Mouse (Mus musculus): ENCODE results near the gene Itga11. TPM values are rescaled to one million over a fixed set of nuclear protein-coding genes. Genes with fewer than 3 reads are reported as not detected.

The Itga11 gene
- polyA plus RNA-seq, 1 experiment, result not detected

GRCm38 (mm10) chr9:62709983-62710382 is 32.4 kb downstream of the Itga11 start:
- TF ChIP-seq TAL1 (IDR thresholded peaks at IDR 0.05; ENCODE audit: low read length), result no peak
- TF ChIP-seq GATA1 (IDR thresholded peaks at IDR 0.05; ENCODE audit: low read length), result no peak
- Histone ChIP-seq H3K27me3 (ENCODE audit: control insufficient read depth) (no peaks in the 10 kb centered on the region), H3K9me3 (ENCODE audit: control insufficient read depth, low read length) (no peaks in the 10 kb centered on the region)

GRCm38 (mm10) chr9:62712374-62712773 is 34.7 kb downstream of the Itga11 start:
- Histone ChIP-seq H3K36me3 (ENCODE audit: control insufficient read depth) (no peaks in the 10 kb centered on the region), H3K27me3 (ENCODE audit: control insufficient read depth) (no peaks in the 10 kb centered on the region), H3K4me1 (ENCODE audit: control insufficient read depth) (no peaks in the 10 kb centered on the region), H3K9me3 (ENCODE audit: control insufficient read depth, low read length) (no peaks in the 10 kb centered on the region), H3K4me3 (replicated peaks) (no peak overlapping the region)
- no peak for TF ChIP-seq TAL1 (IDR thresholded peaks at IDR 0.05; ENCODE audit: low read length)
- no peak for TF ChIP-seq GATA1 (IDR thresholded peaks at IDR 0.05; ENCODE audit: low read length)

More at GRCm38 (mm10) chr9:62709983-62710382, 32.4 kb downstream of the Itga11 start:
- no peaks in the 10 kb centered on the region for H3K4me1 ChIP-seq (ENCODE audit: control insufficient read depth)
- H3K36me3 ChIP-seq (ENCODE audit: control insufficient read depth), result no peaks in the 10 kb centered on the region
- H3K4me3 ChIP-seq (replicated peaks), result no peak overlapping the region

- H3K4me1 ChIP-seq (ENCODE audit: control insufficient read depth), result no peaks in the 10 kb centered on the region
- H3K27me3 ChIP-seq (ENCODE audit: control insufficient read depth), result no peaks in the 10 kb centered on the region
- no peaks in the 10 kb centered on the region for H3K36me3 ChIP-seq (ENCODE audit: control insufficient read depth)
- TF ChIP-seq TAL1 (IDR thresholded peaks at IDR 0.05; ENCODE audit: low read length) (no peak), GATA1 (IDR thresholded peaks at IDR 0.05; ENCODE audit: low read length) (no peak)
- H3K4me3 ChIP-seq (replicated peaks), result no peak overlapping the region
- H3K9me3 ChIP-seq (ENCODE audit: control insufficient read depth, low read length), result no peaks in the 10 kb centered on the region
Observed at GRCm38 (mm10) chr9:62713040-62713439, 35.4 kb downstream of the Itga11 start.

GRCm38 (mm10) chr9:62714336-62714735 is 36.7 kb downstream of the Itga11 start:
- Histone ChIP-seq H3K36me3 (ENCODE audit: control insufficient read depth) (no peaks in the 10 kb centered on the region), H3K4me1 (ENCODE audit: control insufficient read depth) (no peaks in the 10 kb centered on the region), H3K9me3 (ENCODE audit: control insufficient read depth, low read length) (no peaks in the 10 kb centered on the region), H3K27me3 (ENCODE audit: control insufficient read depth) (no peaks in the 10 kb centered on the region), H3K4me3 (replicated peaks) (no peak overlapping the region)
- TF ChIP-seq GATA1 (IDR thresholded peaks at IDR 0.05; ENCODE audit: low read length) (no peak), TAL1 (IDR thresholded peaks at IDR 0.05; ENCODE audit: low read length) (no peak)

- H3K36me3 ChIP-seq (ENCODE audit: control insufficient read depth), result no peaks in the 10 kb centered on the region
- no peak overlapping the region for H3K4me3 ChIP-seq (replicated peaks)
- no peaks in the 10 kb centered on the region for H3K9me3 ChIP-seq (ENCODE audit: control insufficient read depth, low read length)
- H3K27me3 ChIP-seq (ENCODE audit: control insufficient read depth), result no peaks in the 10 kb centered on the region
- no peak for TF ChIP-seq TAL1 (IDR thresholded peaks at IDR 0.05; ENCODE audit: low read length)
- H3K4me1 ChIP-seq (ENCODE audit: control insufficient read depth), result no peaks in the 10 kb centered on the region
Observed at GRCm38 (mm10) chr9:62717982-62718381, 40.4 kb downstream of the Itga11 start.

- Histone ChIP-seq H3K4me1 (ENCODE audit: control insufficient read depth) (no peaks in the 10 kb centered on the region), H3K27me3 (ENCODE audit: control insufficient read depth) (no peaks in the 10 kb centered on the region), H3K4me3 (replicated peaks) (no peak overlapping the region), H3K36me3 (ENCODE audit: control insufficient read depth) (no peaks in the 10 kb centered on the region), H3K9me3 (ENCODE audit: control insufficient read depth, low read length) (no peaks in the 10 kb centered on the region)
- no peak for TF ChIP-seq TAL1 (IDR thresholded peaks at IDR 0.05; ENCODE audit: low read length)
- no peak for TF ChIP-seq GATA1 (IDR thresholded peaks at IDR 0.05; ENCODE audit: low read length)
Observed at GRCm38 (mm10) chr9:62721791-62722190, 44.2 kb downstream of the Itga11 start.

GRCm38 (mm10) chr9:62722716-62723115 is 45.1 kb downstream of the Itga11 start:
- TF ChIP-seq TAL1 (IDR thresholded peaks at IDR 0.05; ENCODE audit: low read length), result no peak
- no peak for TF ChIP-seq GATA1 (IDR thresholded peaks at IDR 0.05; ENCODE audit: low read length)
- H3K9me3 ChIP-seq (ENCODE audit: control insufficient read depth, low read length), result no peaks in the 10 kb centered on the region
- no peaks in the 10 kb centered on the region for H3K36me3 ChIP-seq (ENCODE audit: control insufficient read depth)
- no peaks in the 10 kb centered on the region for H3K27me3 ChIP-seq (ENCODE audit: control insufficient read depth)
- H3K4me3 ChIP-seq (replicated peaks), result no peak overlapping the region
- H3K4me1 ChIP-seq (ENCODE audit: control insufficient read depth), result no peaks in the 10 kb centered on the region

- Histone ChIP-seq H3K4me3 (replicated peaks) (no peak overlapping the region), H3K36me3 (ENCODE audit: control insufficient read depth) (no peaks in the 10 kb centered on the region), H3K27me3 (ENCODE audit: control insufficient read depth) (no peaks in the 10 kb centered on the region), H3K4me1 (ENCODE audit: control insufficient read depth) (no peaks in the 10 kb centered on the region), H3K9me3 (ENCODE audit: control insufficient read depth, low read length) (no peaks in the 10 kb centered on the region)
- TF ChIP-seq TAL1 (IDR thresholded peaks at IDR 0.05; ENCODE audit: low read length), result no peak
- no peak for TF ChIP-seq GATA1 (IDR thresholded peaks at IDR 0.05; ENCODE audit: low read length)
Observed at GRCm38 (mm10) chr9:62724175-62724574, 46.5 kb downstream of the Itga11 start.

- no peaks in the 10 kb centered on the region for H3K27me3 ChIP-seq (ENCODE audit: control insufficient read depth)
- H3K4me3 ChIP-seq (replicated peaks), result no peak overlapping the region
- TF ChIP-seq TAL1 (IDR thresholded peaks at IDR 0.05; ENCODE audit: low read length) (no peak), GATA1 (IDR thresholded peaks at IDR 0.05; ENCODE audit: low read length) (no peak)
- no peaks in the 10 kb centered on the region for H3K4me1 ChIP-seq (ENCODE audit: control insufficient read depth)
- no peaks in the 10 kb centered on the region for H3K36me3 ChIP-seq (ENCODE audit: control insufficient read depth)
- no peaks in the 10 kb centered on the region for H3K9me3 ChIP-seq (ENCODE audit: control insufficient read depth, low read length)
Observed at GRCm38 (mm10) chr9:62725247-62725646, 47.6 kb downstream of the Itga11 start.

GRCm38 (mm10) chr9:62726472-62726871 is 48.8 kb downstream of the Itga11 start:
- no peaks in the 10 kb centered on the region; the same call in 1 of the 2 replicates for H3K9me3 ChIP-seq (ENCODE audit: control insufficient read depth, low read length)

More at GRCm38 (mm10) chr9:62726472-62726871, 48.8 kb downstream of the Itga11 start:
- no peaks in the 10 kb centered on the region for H3K36me3 ChIP-seq (ENCODE audit: control insufficient read depth)
- H3K4me1 ChIP-seq (ENCODE audit: control insufficient read depth), result no peaks in the 10 kb centered on the region
- no peak overlapping the region for H3K4me3 ChIP-seq (replicated peaks)
- H3K27me3 ChIP-seq (ENCODE audit: control insufficient read depth), result no peaks in the 10 kb centered on the region
- no peak for TF ChIP-seq TAL1 (IDR thresholded peaks at IDR 0.05; ENCODE audit: low read length)
- TF ChIP-seq GATA1 (IDR thresholded peaks at IDR 0.05; ENCODE audit: low read length), result no peak

Measured in erythroblast, embryonic 14.5 days (primary cell).